Mouse (Mus musculus) forebrain, embryonic 16.5 days (tissue): Measurements from ENCODE around the gene Hip1r. TPM values are rescaled to one million over a fixed set of nuclear protein-coding genes. Genes with fewer than 3 reads are reported as not detected.

Experiments
- ATAC-seq: fragments of 200-750 bp; cut with Nextera tagmentation; 2 replicates; pipeline ENCODE4 v1.8.0; 2017; ENCODE audit warnings: mild to moderate bottlenecking, moderate library complexity
- H3K27ac ChIP-seq: fragments of 300-500 bp; sonication (generic); 2 replicates; pipeline ENCODE4 v1.5.1; 2014; ENCODE audit warnings: low read length, control low read depth
- H3K27me3 ChIP-seq: fragments of 300-500 bp; sonication (generic); replicated peaks from 2 replicates; pipeline ENCODE4 v1.6.1; 2014; ENCODE audit warnings: low read length; ENCODE audit not compliant: control insufficient read depth, insufficient read depth
- H3K36me3 ChIP-seq: fragments of 300-500 bp; sonication (generic); 2 replicates; pipeline ENCODE4 v1.6.1; 2014; ENCODE audit not compliant: control insufficient read depth, insufficient read depth
- H3K4me1 ChIP-seq: fragments of 300-500 bp; sonication (generic); replicated peaks from 2 replicates; pipeline ENCODE4 v1.6.1; 2014; ENCODE audit warnings: low read length; ENCODE audit not compliant: control insufficient read depth, insufficient read depth
- H3K4me2 ChIP-seq: fragments of 300-500 bp; sonication (generic); 2 replicates; pipeline ENCODE4 v1.6.1; 2014; ENCODE audit warnings: mild to moderate bottlenecking, low read length, control low read depth
- H3K4me3 ChIP-seq: fragments of 300-500 bp; sonication (generic); replicated peaks from 2 replicates; pipeline ENCODE4 v1.5.1; 2014; ENCODE audit warnings: mild to moderate bottlenecking, low read length, control low read depth
- H3K9ac ChIP-seq: fragments of 300-500 bp; sonication (generic); replicated peaks from 2 replicates; pipeline ENCODE4 v1.6.1; 2014; ENCODE audit warnings: low read depth, low read length, control low read depth
- H3K9me3 ChIP-seq: fragments of 300-500 bp; sonication (generic); 2 replicates; pipeline ENCODE4 v1.6.1; 2016; ENCODE audit warnings: low read length; ENCODE audit not compliant: control insufficient read depth
- WGBS: fragments of 180-500 bp; shearing (Covaris S2); extraction: QIAGEN DNeasy Blood & Tissue Kit; methylation state at CpG from one replicate; pipeline ENCODE4 v1.1.7; 2014; 5-methylcytosine and 5-hydroxymethylcytosine counted together
- polyA plus RNA-seq: library from polyadenylated mRNA; unstranded; fragments of >200 nt; fragmentation: Nextera tagmentation; extraction: Ambion mirVana; gene quantifications from 2 replicates; pipeline ENCODE4 v1.2.1, GENCODE M21; 2015

The Hip1r gene
- polyA plus RNA-seq, 1 experiment from 2014 or later: 35.7 TPM

GRCm38 (mm10) chr5:123946546-123946945 is 26.9 kb upstream of the Hip1r start:
- Histone ChIP-seq H3K9me3 (no peaks in the 10 kb centered on the region), H3K4me2 (no peak overlapping the region), H3K27ac (no peak overlapping the region), H3K4me3 (no peak overlapping the region), H3K9ac (no peak overlapping the region), H3K4me1 (no peaks in the 10 kb centered on the region), H3K36me3 (no peaks in the 10 kb centered on the region), H3K27me3 (no peaks in the 10 kb centered on the region)
- no peak for ATAC-seq
- WGBS: 59% methylated on average over 4 of the region's 4 CpGs

- ATAC-seq: no peak
These were observed 26.2 kb upstream of the Hip1r start for GRCm38 (mm10) chr5:123947041-123947761.

GRCm38 (mm10) chr5:123952365-123953045 is 20.9 kb upstream of the Hip1r start:
- Histone ChIP-seq H3K36me3 (no peaks in the 10 kb centered on the region), H3K4me3 (no peak overlapping the region), H3K9me3 (no peaks in the 10 kb centered on the region), H3K27ac (no peak overlapping the region), H3K4me1 (no peaks in the 10 kb centered on the region), H3K9ac (no peak overlapping the region), H3K27me3 (no peaks in the 10 kb centered on the region), H3K4me2 (no peak overlapping the region)
- no peak for ATAC-seq
- 56% methylated on average over 5 of the region's 5 CpGs for WGBS

More at GRCm38 (mm10) chr5:123947041-123947761, 26.2 kb upstream of the Hip1r start:
- no peak overlapping the region for H3K4me2 ChIP-seq
- no peaks in the 10 kb centered on the region for H3K36me3 ChIP-seq
- H3K27ac ChIP-seq: no peak overlapping the region
- no peaks in the 10 kb centered on the region for H3K9me3 ChIP-seq
- H3K4me1 ChIP-seq: no peaks in the 10 kb centered on the region
- 50% methylated on average over 7 of the region's 7 CpGs for WGBS
- no peak overlapping the region for H3K4me3 ChIP-seq
- H3K9ac ChIP-seq: no peak overlapping the region
- H3K27me3 ChIP-seq: no peaks in the 10 kb centered on the region

- WGBS: 76% methylated on average over 8 of the region's 8 CpGs
- Histone ChIP-seq H3K9ac (no peak overlapping the region), H3K27ac (no peak overlapping the region), H3K4me2 (no peak overlapping the region), H3K4me1 (no peaks in the 10 kb centered on the region), H3K27me3 (no peaks in the 10 kb centered on the region), H3K9me3 (no peaks in the 10 kb centered on the region), H3K4me3 (no peak overlapping the region), H3K36me3 (no peaks in the 10 kb centered on the region)
- ATAC-seq: no peak
These were observed 16.2 kb upstream of the Hip1r start for GRCm38 (mm10) chr5:123957213-123957612.

- Histone ChIP-seq H3K4me3 (no peak overlapping the region), H3K9ac (no peak overlapping the region), H3K27ac (no peak overlapping the region), H3K9me3 (no peaks in the 10 kb centered on the region), H3K4me2 (no peak overlapping the region), H3K27me3 (no peaks in the 10 kb centered on the region), H3K36me3 (no peaks in the 10 kb centered on the region), H3K4me1 (no peaks in the 10 kb centered on the region)
- ATAC-seq: no peak
- WGBS: 75% methylated on average over 3 of the region's 3 CpGs
These were observed 14.4 kb upstream of the Hip1r start for GRCm38 (mm10) chr5:123959018-123959417.

GRCm38 (mm10) chr5:123960129-123960528 is 13.3 kb upstream of the Hip1r start:
- ATAC-seq: no peak
- no peak overlapping the region for H3K27ac ChIP-seq
- no peak overlapping the region for H3K4me2 ChIP-seq
- H3K9me3 ChIP-seq: no peaks in the 10 kb centered on the region
- WGBS: 78% methylated on average over 8 of the region's 8 CpGs
- no peaks in the 10 kb centered on the region for H3K4me1 ChIP-seq
- H3K27me3 ChIP-seq: no peaks in the 10 kb centered on the region
- no peak overlapping the region for H3K4me3 ChIP-seq
- H3K9ac ChIP-seq: no peak overlapping the region
- no peaks in the 10 kb centered on the region for H3K36me3 ChIP-seq

- Histone ChIP-seq H3K9ac (no peak overlapping the region), H3K27ac (no peak overlapping the region), H3K36me3 (no peaks in the 10 kb centered on the region), H3K4me3 (no peak overlapping the region), H3K9me3 (no peaks in the 10 kb centered on the region), H3K27me3 (no peaks in the 10 kb centered on the region), H3K4me1 (no peaks in the 10 kb centered on the region), H3K4me2 (no peak overlapping the region)
- 84% methylated on average over 12 of the region's 12 CpGs for WGBS
- ATAC-seq: no peak
These were observed 12.4 kb upstream of the Hip1r start for GRCm38 (mm10) chr5:123961046-123961445.

GRCm38 (mm10) chr5:123964208-123964607 is 9.2 kb upstream of the Hip1r start:
- H3K4me3 ChIP-seq: no peak overlapping the region
- H3K27me3 ChIP-seq: no peaks in the 10 kb centered on the region
- H3K4me2 ChIP-seq: no peak overlapping the region
- no peaks in the 10 kb centered on the region for H3K9me3 ChIP-seq
- H3K27ac ChIP-seq: no peak overlapping the region
- 95% methylated on average over 4 of the region's 4 CpGs for WGBS
- H3K9ac ChIP-seq: no peak overlapping the region
- no peaks in the 10 kb centered on the region for H3K36me3 ChIP-seq
- no peak for ATAC-seq
- H3K4me1 ChIP-seq: no peaks in the 10 kb centered on the region

- H3K4me3 ChIP-seq: no peak overlapping the region
- ATAC-seq: no peak
These were observed 6.7 kb upstream of the Hip1r start for GRCm38 (mm10) chr5:123966759-123967158.

More at GRCm38 (mm10) chr5:123966759-123967158, 6.7 kb upstream of the Hip1r start:
- Histone ChIP-seq H3K27me3 (no peaks in the 10 kb centered on the region), H3K27ac (no peak overlapping the region), H3K36me3 (no peaks in the 10 kb centered on the region), H3K9me3 (no peaks in the 10 kb centered on the region), H3K4me2 (no peak overlapping the region), H3K9ac (no peak overlapping the region), H3K4me1 (no peaks in the 10 kb centered on the region)
- 92% methylated on average over 2 of the region's 2 CpGs for WGBS
